Mouse (Mus musculus) hindbrain, embryonic 14.5 days (tissue): Measurements from ENCODE around the gene Gpbp1. TPM values are rescaled to one million over a fixed set of nuclear protein-coding genes. Genes with fewer than 3 reads are reported as not detected.

Source experiments
- ATAC-seq: fragments of 200-750 bp; cut with Nextera tagmentation; 2 replicates; pipeline ENCODE4 v1.8.0; 2017; ENCODE audit warnings: moderate number of reproducible peaks, mild to moderate bottlenecking, moderate TSS enrichment, moderate library complexity; ENCODE audit not compliant: low FRiP score
- DNase-seq: peaks from one replicate; pipeline ENCODE4 v3.0.0-alpha.2; 2015; ENCODE audit warnings: low spot score
- H3K27ac ChIP-seq: fragments of 300-500 bp; sonication (generic); 2 replicates; pipeline ENCODE4 v1.5.1; 2014; ENCODE audit warnings: mild to moderate bottlenecking, moderate library complexity
- H3K27me3 ChIP-seq: fragments of 300-500 bp; sonication (generic); 2 replicates; pipeline ENCODE4 v1.6.1; 2014; ENCODE audit warnings: mild to moderate bottlenecking, low read length, mixed read lengths; ENCODE audit not compliant: control insufficient read depth, insufficient read depth
- H3K36me3 ChIP-seq: fragments of 300-500 bp; sonication (generic); replicated peaks from 2 replicates; pipeline ENCODE4 v1.6.1; 2014; ENCODE audit not compliant: control insufficient read depth, insufficient read depth
- H3K4me1 ChIP-seq: fragments of 300-500 bp; sonication (generic); replicated peaks from 2 replicates; pipeline ENCODE4 v1.6.1; 2014; ENCODE audit warnings: antibody characterized with exemption, low read length, mixed read lengths; ENCODE audit not compliant: control insufficient read depth, insufficient read depth
- H3K4me2 ChIP-seq: fragments of 300-500 bp; sonication (generic); replicated peaks from 2 replicates; pipeline ENCODE4 v1.6.1; 2014; ENCODE audit warnings: mild to moderate bottlenecking, moderate library complexity
- H3K4me3 ChIP-seq: fragments of 300-500 bp; sonication (generic); replicated peaks from 2 replicates; pipeline ENCODE4 v1.5.1; 2014; ENCODE audit warnings: mild to moderate bottlenecking, low read length
- H3K9ac ChIP-seq: fragments of 300-500 bp; sonication (generic); 2 replicates; pipeline ENCODE4 v1.6.1; 2014
- H3K9me3 ChIP-seq: fragments of 300-500 bp; sonication (generic); 2 replicates; pipeline ENCODE4 v1.6.1; 2016; ENCODE audit warnings: low read length; ENCODE audit not compliant: control insufficient read depth
- WGBS: fragments of 180-500 bp; shearing (Covaris S2); extraction: QIAGEN DNeasy Blood & Tissue Kit; methylation state at CpG from one replicate; pipeline ENCODE4 v1.1.7; 2014; 5-methylcytosine and 5-hydroxymethylcytosine counted together
- polyA plus RNA-seq: library from polyadenylated mRNA; unstranded; fragments of >200 nt; fragmentation: Nextera tagmentation; extraction: Ambion mirVana; gene quantifications from 2 replicates; pipeline ENCODE4 v1.2.1, GENCODE M21; 2014

Gpbp1 gene
- polyA plus RNA-seq, 1 experiment from 2014 or later = 99.1 TPM

DNA sequence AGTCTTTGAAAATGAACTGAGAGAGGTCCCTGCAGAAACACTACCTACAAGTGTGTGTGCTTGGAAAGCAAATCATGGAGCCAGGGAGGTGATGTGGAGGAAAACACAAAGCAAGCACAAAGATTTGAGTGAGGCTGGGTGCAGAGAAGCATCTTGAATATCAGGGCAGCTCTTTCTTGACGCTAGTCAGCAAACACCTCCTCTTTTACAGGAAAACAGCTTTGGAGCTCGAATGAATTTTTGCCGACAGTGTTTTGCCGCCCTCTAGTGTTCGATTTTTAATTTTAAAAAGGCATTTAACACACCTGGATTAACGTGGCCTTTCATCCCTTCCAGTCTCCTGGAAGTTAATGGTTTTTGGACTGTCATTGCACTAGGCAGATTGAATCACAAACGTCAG lies 79.1 kb downstream of the Gpbp1 start:
- 7% methylated on average over 7 of the region's 7 CpGs for WGBS
- no peak overlapping the region for H3K4me2 ChIP-seq
- H3K9me3 ChIP-seq = no peaks in the 10 kb centered on the region
- DNase-seq (peak; percentile 86), ATAC-seq (no peak)
- no peak overlapping the region for H3K4me3 ChIP-seq
- no peak overlapping the region for H3K27ac ChIP-seq
- H3K27me3 ChIP-seq = no peaks in the 10 kb centered on the region
- H3K4me1 ChIP-seq = no peaks in the 10 kb centered on the region
- no peaks in the 10 kb centered on the region for H3K36me3 ChIP-seq
- no peak overlapping the region for H3K9ac ChIP-seq

DNA sequence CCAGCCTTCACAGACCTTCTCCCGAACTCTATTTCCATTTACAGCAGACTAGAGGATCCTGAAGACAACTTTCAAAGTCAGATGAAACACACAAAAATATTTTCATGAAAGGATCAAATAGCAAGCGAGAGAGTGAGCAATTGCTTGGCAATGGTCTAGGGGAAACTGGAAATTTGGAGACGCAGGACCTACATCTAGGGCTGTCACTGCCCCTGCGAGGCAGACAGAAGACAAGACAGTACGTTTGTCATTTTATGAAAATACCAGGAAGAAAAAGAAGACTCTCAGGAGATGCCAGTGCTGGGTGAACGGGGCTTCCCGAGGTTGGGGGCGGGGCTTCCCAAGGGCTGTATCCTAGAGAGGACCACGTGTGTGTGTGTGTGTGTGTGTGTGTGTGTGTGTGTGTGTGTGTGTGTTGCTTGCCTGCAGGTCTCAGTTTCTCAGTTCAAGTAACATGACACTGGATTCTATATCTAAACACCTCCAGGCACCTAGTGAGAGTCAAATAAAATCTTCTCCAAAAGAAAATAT lies 83.0 kb downstream of the Gpbp1 start:
- no peak for DNase-seq
- 64% methylated on average over 9 of the region's 9 CpGs for WGBS
- H3K27ac ChIP-seq = no peak overlapping the region
- H3K36me3 ChIP-seq = no peaks in the 10 kb centered on the region
- H3K4me1 ChIP-seq = no peaks in the 10 kb centered on the region
- no peak for ATAC-seq
- H3K4me3 ChIP-seq = no peak overlapping the region
- H3K9ac ChIP-seq = no peak overlapping the region
- no peaks in the 10 kb centered on the region for H3K27me3 ChIP-seq
- no peak overlapping the region for H3K4me2 ChIP-seq
- no peaks in the 10 kb centered on the region for H3K9me3 ChIP-seq

DNA sequence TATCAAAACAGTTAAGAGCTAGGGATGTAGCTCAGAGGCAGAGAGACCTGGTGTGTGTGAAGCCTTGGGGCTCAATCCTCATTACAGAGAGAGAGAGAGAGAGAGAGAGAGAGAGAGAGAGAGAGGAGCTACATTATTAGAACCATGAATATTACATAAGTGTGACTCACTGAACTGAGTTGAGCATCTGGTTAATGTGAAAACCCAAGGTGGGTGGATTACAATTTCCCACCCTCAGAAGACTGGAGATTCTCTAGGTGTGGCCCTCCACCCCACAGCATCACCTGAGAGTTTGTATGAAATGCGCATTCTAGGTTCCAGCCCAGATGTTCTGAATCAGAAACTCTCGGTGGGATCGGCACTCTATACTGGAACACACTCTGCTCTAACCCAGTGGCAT lies 84.0 kb downstream of the Gpbp1 start:
- Histone ChIP-seq H3K4me1 (no peaks in the 10 kb centered on the region), H3K9me3 (no peaks in the 10 kb centered on the region), H3K4me3 (no peak overlapping the region), H3K36me3 (no peaks in the 10 kb centered on the region), H3K4me2 (no peak overlapping the region), H3K27me3 (no peaks in the 10 kb centered on the region), H3K27ac (no peak overlapping the region), H3K9ac (no peak overlapping the region)
- DNase-seq = no peak
- WGBS = 94% methylated on average over 3 of the region's 3 CpGs
- no peak for ATAC-seq

DNA sequence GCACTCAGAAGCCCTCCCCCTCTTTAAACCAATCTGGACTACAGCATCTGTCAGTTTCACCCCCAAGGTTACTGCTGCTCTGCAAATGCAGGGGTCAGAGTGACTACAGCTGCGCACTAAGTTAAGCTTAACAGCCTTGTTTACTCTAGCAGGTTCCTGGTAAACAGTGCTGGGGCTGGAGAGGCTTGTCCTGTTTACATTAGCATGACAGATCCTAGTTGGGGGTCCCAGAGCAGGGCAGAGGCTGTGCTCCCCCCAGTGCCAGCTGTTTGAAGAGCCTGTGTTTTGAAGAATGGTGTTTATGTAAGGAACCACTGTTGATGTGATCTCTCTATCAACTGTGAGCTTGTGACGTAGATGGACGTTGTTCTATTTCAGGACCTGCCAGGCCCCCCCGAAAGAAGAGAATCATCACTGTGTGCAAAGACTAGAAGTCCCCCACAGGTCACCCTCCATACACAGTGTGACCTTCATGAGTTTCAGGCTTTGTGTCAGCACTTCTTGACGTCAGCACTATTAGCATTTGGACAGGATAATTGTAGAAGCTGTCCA lies 92.2 kb downstream of the Gpbp1 start:
- no peak overlapping the region for H3K4me2 ChIP-seq
- no peak overlapping the region for H3K9ac ChIP-seq
- no peaks in the 10 kb centered on the region for H3K36me3 ChIP-seq
- no peaks in the 10 kb centered on the region for H3K9me3 ChIP-seq
- H3K4me3 ChIP-seq = no peak overlapping the region
- 37% methylated on average over 5 of the region's 5 CpGs for WGBS
- H3K4me1 ChIP-seq = no peaks in the 10 kb centered on the region
- no peak overlapping the region for H3K27ac ChIP-seq
- DNase-seq (no peak), ATAC-seq (no peak; the same call in 1 of the 2 replicates)
- no peaks in the 10 kb centered on the region for H3K27me3 ChIP-seq

DNA sequence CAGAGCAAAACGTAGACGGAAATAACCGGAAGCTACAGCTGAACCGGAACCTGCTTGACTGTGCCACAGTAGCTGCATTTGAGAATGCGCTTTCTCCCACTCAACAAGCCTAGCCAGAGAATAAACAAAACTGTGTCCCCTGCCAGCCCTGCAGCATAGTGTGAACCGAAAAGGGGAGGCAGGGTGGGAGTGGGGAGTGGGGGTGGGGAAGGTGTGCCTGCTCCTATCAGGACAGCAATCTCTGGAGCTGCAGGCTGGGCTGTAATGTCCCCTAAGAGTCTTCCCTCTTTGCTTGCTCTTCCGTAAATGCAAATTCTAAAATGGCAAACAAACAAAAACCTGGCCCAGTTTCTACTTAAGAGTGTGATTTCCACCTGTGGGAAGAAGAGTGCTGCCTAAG lies 92.8 kb downstream of the Gpbp1 start:
- ATAC-seq (no peak), DNase-seq (no peak)
- H3K4me3 ChIP-seq = no peak overlapping the region
- no peaks in the 10 kb centered on the region for H3K9me3 ChIP-seq
- no peak overlapping the region for H3K9ac ChIP-seq
- H3K4me2 ChIP-seq = no peak overlapping the region
- no peak overlapping the region for H3K27ac ChIP-seq
- 60% methylated on average over 7 of the region's 7 CpGs for WGBS
- no peaks in the 10 kb centered on the region for H3K4me1 ChIP-seq
- H3K27me3 ChIP-seq = no peaks in the 10 kb centered on the region
- no peaks in the 10 kb centered on the region for H3K36me3 ChIP-seq

DNA sequence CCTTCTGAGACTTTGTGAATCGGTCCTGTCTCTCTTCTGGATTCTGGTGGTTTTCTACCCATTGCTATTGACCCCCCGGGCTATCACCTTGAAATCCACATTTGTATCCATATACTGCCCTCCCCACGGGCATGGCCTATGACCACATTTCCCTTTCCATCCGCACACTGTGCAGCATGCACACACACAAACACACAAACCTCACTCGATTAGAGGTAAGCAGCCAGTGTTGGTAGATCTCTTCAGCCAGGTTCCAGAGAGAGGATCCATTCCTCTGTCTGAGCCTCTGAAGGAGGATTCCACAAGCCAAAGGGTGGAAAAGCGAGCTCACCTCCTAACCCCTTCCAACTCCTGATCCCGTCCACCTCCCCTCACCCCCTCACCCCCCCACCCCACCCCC lies 94.4 kb downstream of the Gpbp1 start:
- Histone ChIP-seq H3K4me2 (no peak overlapping the region), H3K4me1 (no peaks in the 10 kb centered on the region), H3K9ac (no peak overlapping the region), H3K36me3 (no peaks in the 10 kb centered on the region), H3K4me3 (no peak overlapping the region), H3K9me3 (no peaks in the 10 kb centered on the region), H3K27ac (no peak overlapping the region), H3K27me3 (no peaks in the 10 kb centered on the region)
- WGBS = 94% methylated on average over 7 of the region's 7 CpGs
- DNase-seq (no peak), ATAC-seq (no peak; the same call in 1 of the 2 replicates)

DNA sequence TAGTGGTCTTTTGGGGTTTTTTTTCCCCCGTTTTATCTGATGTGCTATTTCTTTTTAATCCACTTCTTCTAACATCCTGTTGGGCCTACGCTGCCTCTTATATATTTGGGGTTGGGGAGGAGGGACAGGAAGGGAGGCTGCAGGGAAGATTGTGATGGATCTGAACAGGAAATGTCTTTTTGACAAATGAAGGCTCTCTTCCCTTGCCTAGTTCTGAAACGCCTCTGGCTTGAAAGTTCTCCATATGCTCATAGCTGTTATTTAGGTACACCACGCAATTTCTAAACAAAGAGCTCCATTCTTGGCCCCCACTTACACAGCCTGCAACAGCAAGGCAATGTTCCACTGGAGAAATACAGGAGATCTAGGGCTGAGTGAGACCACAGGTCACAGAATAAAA lies 95.0 kb downstream of the Gpbp1 start:
- ATAC-seq (no peak), DNase-seq (no peak)
- Histone ChIP-seq H3K4me3 (no peak overlapping the region), H3K36me3 (no peaks in the 10 kb centered on the region), H3K4me1 (no peaks in the 10 kb centered on the region), H3K27ac (no peak overlapping the region), H3K27me3 (no peaks in the 10 kb centered on the region), H3K4me2 (no peak overlapping the region), H3K9me3 (no peaks in the 10 kb centered on the region), H3K9ac (no peak overlapping the region)
- WGBS = 76% methylated on average over 4 of the region's 4 CpGs

DNA sequence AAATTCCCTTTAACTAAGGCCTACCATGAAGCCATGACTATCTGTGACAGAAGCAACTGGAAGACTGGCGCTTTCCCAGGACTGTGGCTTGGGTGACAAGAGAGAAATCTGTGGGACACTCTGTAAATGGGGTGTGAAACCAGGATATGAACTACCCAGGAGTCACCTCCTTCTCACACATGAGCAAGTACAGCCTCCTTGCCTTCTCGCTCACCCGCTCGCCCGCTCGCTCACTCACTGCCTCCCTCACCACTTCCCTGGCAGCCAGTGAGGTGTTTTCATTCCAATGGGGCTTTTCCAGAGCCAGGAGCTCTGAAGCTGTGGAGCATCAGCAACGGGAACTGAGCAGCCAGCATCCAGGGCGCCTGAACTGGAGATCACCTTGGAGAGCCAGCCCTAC lies 95.6 kb downstream of the Gpbp1 start:
- WGBS = 83% methylated on average over 8 of the region's 8 CpGs

DNA sequence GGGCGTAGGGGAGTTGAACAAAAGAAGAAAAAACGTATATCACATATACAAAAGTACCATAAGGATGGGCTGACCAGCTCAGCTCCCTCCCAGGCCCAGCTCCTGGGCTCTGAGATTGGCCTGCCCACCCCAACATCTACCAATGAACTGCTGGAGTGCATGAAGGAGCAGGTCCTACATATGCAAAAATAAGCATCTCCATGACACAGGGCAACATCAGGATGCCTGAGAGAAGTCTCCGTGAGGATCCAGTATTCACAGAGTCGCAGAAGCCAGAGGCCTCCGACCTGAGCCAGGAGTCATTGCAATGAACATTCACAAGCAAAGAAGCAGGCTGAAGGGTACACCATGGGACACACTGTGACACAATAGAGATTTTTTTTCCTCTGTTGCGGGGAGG lies 96.5 kb downstream of the Gpbp1 start:
- Histone ChIP-seq H3K27me3 (no peaks in the 10 kb centered on the region), H3K27ac (no peak overlapping the region), H3K36me3 (no peaks in the 10 kb centered on the region), H3K4me3 (no peak overlapping the region), H3K4me1 (no peaks in the 10 kb centered on the region), H3K9ac (no peak overlapping the region), H3K9me3 (no peaks in the 10 kb centered on the region), H3K4me2 (no peak overlapping the region)
- WGBS = 51% methylated on average over 6 of the region's 6 CpGs
- no peak for ATAC-seq
- DNase-seq = no peak

More for the DNA sequence above, 95.6 kb downstream of the Gpbp1 start:
- H3K4me1 ChIP-seq = no peaks in the 10 kb centered on the region
- ATAC-seq (no peak), DNase-seq (no peak)
- no peak overlapping the region for H3K9ac ChIP-seq
- no peak overlapping the region for H3K4me2 ChIP-seq
- H3K27ac ChIP-seq = no peak overlapping the region
- H3K36me3 ChIP-seq = no peaks in the 10 kb centered on the region
- no peak overlapping the region for H3K4me3 ChIP-seq
- H3K9me3 ChIP-seq = no peaks in the 10 kb centered on the region
- no peaks in the 10 kb centered on the region for H3K27me3 ChIP-seq

DNA sequence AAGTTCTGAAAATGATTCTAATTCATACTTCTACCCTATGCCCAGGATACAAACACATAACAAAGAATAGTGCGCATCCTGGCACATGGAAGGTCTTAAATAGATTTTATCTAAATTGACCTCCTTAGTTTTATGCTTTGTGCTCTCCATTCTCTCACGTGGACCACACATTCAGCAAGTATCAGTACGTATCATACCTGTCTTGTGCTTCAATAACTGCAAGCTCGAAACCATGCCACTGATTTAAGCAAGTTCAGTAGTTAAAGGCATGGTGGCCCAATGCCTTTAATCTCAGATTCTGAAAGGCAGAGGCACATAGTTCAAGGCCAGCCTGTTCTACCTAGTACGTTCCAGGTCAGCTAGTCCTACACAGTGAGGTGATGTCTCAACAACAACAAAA lies 98.5 kb downstream of the Gpbp1 start:
- H3K4me3 ChIP-seq = no peak overlapping the region
- no peaks in the 10 kb centered on the region for H3K9me3 ChIP-seq
- no peak overlapping the region for H3K9ac ChIP-seq
- H3K4me1 ChIP-seq = no peaks in the 10 kb centered on the region
- H3K36me3 ChIP-seq = no peaks in the 10 kb centered on the region
- no peak overlapping the region for H3K4me2 ChIP-seq
- H3K27ac ChIP-seq = no peak overlapping the region
- DNase-seq (no peak), ATAC-seq (no peak)
- WGBS = 96% methylated on average over 5 of the region's 5 CpGs
- no peaks in the 10 kb centered on the region for H3K27me3 ChIP-seq
